Mouse (Mus musculus) induced T-regulatory cell, adult 2 months (primary cell): ENCODE results near the gene Mon2.

Experiments
- DNase-seq: peaks from one replicate; pipeline ENCODE4 v3.0.0-alpha.2; 2012; ENCODE audit warnings: low read depth

Mon2 gene

DNA sequence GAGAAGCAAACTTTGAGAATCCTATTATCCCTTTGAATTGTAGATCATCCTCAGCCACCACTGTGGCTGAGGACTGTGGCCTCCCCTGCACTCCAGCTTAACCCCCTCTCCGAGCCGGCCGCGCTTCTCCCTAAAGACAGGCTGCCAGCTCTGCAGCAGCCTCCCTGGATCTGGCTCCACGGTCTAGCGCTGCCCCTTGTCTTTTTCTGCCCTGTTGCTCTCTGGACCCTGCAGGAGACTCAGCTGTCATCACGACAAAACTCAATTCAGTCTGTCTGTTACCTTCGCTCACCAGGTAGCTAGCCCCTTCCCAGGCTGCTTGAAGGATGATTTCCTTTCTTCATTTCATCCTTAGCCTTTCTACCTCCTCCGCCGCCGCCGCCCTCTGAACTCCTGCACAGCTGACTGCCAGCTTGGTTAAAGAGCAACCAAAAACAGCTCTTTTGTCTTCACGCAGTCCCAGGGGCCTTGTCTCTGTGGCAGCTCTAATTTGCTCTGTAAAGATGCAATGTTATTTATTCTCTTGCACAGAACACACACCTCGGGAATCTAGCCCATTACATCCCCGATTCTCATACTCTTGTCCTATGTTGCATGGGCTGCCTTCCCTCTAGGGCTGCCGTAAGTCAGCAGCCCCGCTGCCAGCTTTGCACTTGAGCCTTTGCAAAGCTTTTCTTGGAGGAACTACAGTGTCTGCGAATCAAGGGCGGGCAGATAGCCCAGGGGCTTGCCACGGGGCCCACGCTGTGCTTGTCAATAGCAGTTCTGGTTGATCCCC is 112.7 kb downstream of the Mon2 start:
- no peak for DNase-seq

DNA sequence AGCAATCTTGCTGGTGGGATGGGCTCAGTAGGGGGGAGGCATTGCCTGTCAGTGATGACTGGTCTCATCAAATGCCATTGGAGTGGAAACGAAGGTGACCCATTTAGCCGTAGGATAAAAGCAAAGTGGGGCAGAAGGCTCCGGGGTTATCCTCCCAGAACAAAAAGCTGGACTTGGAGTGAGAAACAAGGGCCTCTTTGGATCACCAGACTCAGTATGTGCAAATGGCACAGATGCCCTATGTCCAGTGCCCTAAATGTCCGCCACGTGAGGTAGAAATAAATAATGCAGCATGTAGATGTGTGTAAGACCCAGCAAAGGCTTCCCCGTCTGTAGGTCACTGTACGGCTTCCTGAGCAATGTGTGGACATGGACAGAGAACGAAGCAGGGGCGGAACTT is 113.7 kb downstream of the Mon2 start:
- no peak for DNase-seq

- no peak for DNase-seq
These were observed 114.8 kb downstream of the Mon2 start for GRCm38 (mm10) chr10:122961494-122961893.

DNA sequence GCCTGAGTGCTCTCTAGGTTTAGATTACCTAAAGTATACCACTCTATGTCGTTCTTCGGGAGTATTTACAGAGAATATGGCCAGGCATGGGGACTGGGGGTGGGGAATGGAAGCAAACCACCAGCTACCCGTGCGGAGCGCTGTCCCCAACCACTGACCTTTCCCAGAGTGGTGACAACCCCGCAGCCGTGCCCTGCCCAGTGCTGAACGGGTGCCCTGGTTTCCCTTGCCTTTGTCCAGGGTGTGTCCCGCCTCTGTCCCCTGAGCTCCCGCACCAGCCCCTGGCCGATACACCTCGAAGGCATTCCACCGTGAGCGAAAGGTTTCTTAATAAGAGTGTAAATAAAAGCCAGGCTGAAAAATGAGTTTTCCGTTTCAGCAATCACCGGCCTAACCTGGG is 115.6 kb downstream of the Mon2 start:
- no peak for DNase-seq

DNA sequence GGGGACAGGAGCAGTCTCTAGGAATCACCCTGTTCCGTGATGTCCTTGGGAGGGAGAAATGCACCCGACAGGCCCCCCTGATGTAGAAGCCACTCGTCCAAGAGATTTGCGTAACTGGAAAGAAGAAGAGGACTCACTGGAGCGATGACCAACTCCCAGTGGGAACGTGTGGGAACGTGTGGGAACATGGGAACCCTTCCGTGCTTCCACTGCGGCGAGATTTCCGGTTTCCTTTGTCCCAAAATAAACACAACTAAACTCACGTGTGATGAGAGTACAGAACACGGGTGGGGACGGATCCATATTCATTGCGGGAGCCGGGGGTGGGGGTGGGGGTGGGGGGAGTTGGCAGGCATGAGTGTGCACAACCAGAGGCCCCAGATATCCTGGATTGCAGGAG is 116.1 kb downstream of the Mon2 start:
- DNase-seq = no peak

GRCm38 (mm10) chr10:122958699-122959098 is 117.6 kb downstream of the Mon2 start:
- no peak for DNase-seq

- DNase-seq = peak; percentile 8
These were observed 118.4 kb downstream of the Mon2 start for GRCm38 (mm10) chr10:122957918-122958317.

DNA sequence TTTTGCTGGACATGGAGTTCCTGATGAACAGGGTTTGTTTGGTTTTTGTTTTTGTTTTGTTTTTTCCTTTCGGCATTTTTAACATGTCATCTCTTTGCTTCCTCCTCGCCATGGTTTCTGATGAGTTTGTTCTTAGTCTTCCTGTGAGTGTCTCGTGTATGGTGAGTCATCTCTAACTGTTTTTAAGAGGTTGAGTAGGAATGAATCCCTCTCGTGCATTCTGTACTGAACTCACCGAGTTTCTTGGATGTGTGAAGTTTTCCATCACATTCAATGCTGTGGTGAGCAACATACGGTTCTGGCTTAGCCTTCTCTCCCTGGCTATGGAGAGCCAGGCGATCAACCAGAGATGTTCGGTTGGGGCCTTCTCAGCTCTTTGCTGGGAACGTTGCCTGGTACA is 122.7 kb downstream of the Mon2 start:
- no peak for DNase-seq

DNA sequence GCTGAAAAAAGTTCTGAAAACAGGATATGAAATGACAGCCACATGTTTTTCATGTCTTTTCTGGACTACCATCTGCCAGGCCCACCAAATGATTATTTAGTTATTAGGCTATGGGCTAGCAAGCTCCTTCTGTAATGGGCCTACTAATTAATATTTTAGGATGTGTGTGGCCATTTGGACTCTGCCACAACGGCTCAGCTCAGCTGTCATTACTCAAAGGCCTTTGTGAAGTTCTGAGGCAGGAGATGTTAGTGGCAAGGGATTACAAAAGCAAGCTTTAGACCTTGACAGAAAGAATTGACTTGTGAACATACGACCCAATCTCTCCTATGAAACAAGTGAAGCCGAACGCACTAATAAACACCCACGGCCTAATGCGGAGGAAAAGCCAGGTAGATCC is 125.3 kb downstream of the Mon2 start:
- no peak for DNase-seq

DNA sequence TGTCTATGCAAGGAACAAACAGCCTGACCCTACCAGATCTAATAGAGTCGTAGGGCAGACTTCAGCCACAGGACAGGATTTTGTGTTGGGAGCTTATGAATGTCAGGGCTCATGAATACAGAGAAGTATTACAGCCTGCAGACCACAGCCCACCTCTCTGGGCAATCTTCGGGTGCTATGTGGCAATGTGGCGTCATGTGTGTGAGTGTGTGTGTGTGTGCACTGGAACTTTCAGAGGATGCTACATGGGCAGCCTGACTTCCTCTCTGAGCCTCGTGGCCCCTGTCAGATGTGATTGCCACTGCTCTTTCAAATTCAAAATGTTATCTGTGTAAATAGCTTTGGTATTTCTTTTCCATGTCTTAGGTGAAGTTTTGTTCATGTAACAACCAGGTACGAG is 131.4 kb downstream of the Mon2 start:
- DNase-seq = no peak

DNA sequence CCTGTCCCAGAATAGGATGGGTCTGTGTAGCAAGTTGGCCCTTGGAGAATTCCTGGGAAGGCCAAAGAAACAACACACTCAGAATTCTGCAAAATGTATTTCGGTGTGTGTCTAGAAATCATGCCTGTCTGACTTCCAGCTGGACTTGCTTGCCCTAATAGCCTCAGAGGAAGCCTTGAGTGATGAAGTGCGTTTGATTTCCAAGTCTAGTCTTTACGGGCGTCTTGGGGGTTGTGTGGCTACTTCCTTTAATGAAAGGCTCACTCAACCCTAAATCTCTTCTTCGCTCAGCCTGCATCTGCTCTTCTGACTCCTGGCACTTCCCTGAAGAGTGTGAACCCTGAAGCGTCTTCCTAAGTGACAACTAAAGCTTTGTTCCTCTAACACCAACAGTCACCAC is 132.5 kb downstream of the Mon2 start:
- DNase-seq = no peak

DNA sequence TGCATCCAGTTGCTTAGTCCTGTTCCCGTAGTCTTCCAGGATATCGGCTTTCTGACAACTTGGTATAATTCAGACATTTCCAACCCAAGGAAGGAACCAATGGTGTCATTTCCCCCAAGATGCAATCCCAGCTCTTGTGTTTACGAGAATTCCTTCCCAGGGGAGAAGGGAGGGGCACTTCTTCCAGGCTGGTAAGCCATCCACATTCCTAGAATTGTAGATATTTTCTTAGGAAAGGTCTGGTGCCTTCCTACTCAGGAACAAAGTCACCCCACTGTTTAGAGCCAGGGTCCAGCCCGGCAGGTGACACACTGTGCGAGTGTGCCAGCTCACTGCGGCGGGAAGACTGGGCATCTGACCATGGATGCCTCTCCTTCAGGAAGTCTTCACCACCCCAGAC is 133.5 kb downstream of the Mon2 start:
- no peak for DNase-seq
